Mouse (Mus musculus): Measurements from ENCODE around the gene Gm6370. TPM values are rescaled to one million over a fixed set of nuclear protein-coding genes. Genes with fewer than 3 reads are reported as not detected.
A peak's percentile ranks its signal among the peaks of the same experiment; 100 is the strongest.
"Not testable (repeated sequence)": the region's sequence is repeated elsewhere in the genome, so short reads cannot be mapped to it uniquely, and the experiment has no call there.

Gm6370 gene
- polyA plus RNA-seq (2015; fragmentation: Nextera tagmentation; extraction: Ambion mirVana): not detected in 2 replicates

DNA sequence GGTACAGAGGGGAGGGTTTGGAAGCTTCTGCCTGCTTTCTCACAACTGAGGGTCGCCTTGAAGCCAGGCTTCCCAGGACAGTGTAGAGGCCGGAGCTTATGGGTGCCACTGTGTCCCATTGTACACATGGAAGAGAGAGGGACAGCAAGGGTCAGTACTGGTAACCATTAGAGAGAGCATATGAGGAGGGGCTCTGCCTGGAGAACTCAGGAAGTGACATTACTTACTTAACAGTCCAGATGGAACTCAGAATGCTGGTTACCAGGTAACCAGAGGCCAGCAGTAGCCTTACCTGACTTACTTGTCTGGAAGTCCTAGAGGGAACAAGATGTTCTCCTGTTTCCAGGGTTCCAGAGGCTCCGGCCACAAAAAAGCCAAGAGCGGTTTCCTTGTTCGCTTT, at the start of gene Gm6370:
Gene Gm6370 (plus strand): TSS at position 301 of the 400 bp plus-strand sequence.
- ATAC-seq (ENCODE audit: low FRiP score, low TSS enrichment); H3K9me3 ChIP-seq (ENCODE audit: low read length); H3K4me1 ChIP-seq (ENCODE audit: insufficient read depth, low read length); H3K27ac ChIP-seq (ENCODE audit: low read length); H3K36me3 ChIP-seq (ENCODE audit: insufficient read depth, low read length); H3K27me3 ChIP-seq (ENCODE audit: insufficient read depth, low read length); H3K4me2 ChIP-seq (replicated peaks; ENCODE audit: low read depth, low read length); H3K9ac ChIP-seq (replicated peaks; ENCODE audit: low read length); H3K4me3 ChIP-seq (ENCODE audit: low read length): not testable (repeated sequence)
- whole genome bisulfite sequencing: no CpG with 5 or more reads among the region's 5 CpGs

GRCm38 (mm10) chr5:146442767-146443166, 48.4 kb upstream of the Gm6370 start:
- Histone ChIP-seq H3K4me3 (ENCODE audit: low read length) (no peak overlapping the region), H3K27ac (ENCODE audit: low read length) (no peak overlapping the region), H3K9me3 (ENCODE audit: low read length) (peaks cover 3% of the 10 kb centered on the region; the same call in 1 of the 2 replicates), H3K9ac (replicated peaks; ENCODE audit: low read length) (no peak overlapping the region), H3K4me1 (ENCODE audit: insufficient read depth, low read length) (no peaks in the 10 kb centered on the region), H3K36me3 (ENCODE audit: insufficient read depth, low read length) (peaks cover 14% of the 10 kb centered on the region; the same call in 1 of the 2 replicates), H3K4me2 (replicated peaks; ENCODE audit: low read depth, low read length) (no peak overlapping the region), H3K27me3 (ENCODE audit: insufficient read depth, low read length) (no peaks in the 10 kb centered on the region)
- no peak for ATAC-seq (ENCODE audit: low FRiP score, low TSS enrichment)
- WGBS: 82% methylated on average over 2 of the region's 2 CpGs

DNA sequence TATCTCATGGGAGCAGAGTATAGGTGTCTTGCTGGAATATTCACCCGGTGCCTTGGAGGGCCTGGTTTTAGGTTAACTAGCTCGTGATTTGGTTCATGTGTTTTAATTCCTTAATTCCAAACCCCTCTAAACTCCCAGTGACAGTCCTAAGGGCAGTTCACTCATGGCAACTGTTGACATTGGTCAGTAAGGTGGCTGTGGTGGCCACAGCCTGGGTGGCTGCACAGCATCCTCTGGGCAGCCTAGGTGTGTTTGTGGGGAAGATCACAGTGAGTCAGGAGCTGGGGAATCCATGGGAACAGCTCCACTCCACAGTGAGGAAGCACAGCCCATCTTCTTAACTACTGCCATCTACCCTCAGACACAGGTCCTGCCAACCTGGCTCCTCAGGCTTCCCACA, 44.5 kb upstream of the Gm6370 start:
- Histone ChIP-seq H3K4me2 (replicated peaks; ENCODE audit: low read depth, low read length) (no peak overlapping the region), H3K9me3 (ENCODE audit: low read length) (no peaks in the 10 kb centered on the region), H3K9ac (replicated peaks; ENCODE audit: low read length) (no peak overlapping the region), H3K36me3 (ENCODE audit: insufficient read depth, low read length) (no peaks in the 10 kb centered on the region), H3K4me1 (ENCODE audit: insufficient read depth, low read length) (0 out of 2 replicates have a peak, but pooled peaks cover 2% of the 10 kb centered on the region), H3K27ac (ENCODE audit: low read length) (no peak overlapping the region), H3K4me3 (ENCODE audit: low read length) (no peak overlapping the region), H3K27me3 (ENCODE audit: insufficient read depth, low read length) (no peaks in the 10 kb centered on the region)
- 83% methylated on average over 2 of the region's 2 CpGs for WGBS
- peak; percentile 74; the same call in 1 of the 2 replicates for ATAC-seq (ENCODE audit: low FRiP score, low TSS enrichment)

- peak; percentile 81 for ATAC-seq (ENCODE audit: low FRiP score, low TSS enrichment)
- Histone ChIP-seq H3K9me3 (ENCODE audit: low read length) (no peaks in the 10 kb centered on the region), H3K4me2 (replicated peaks; ENCODE audit: low read depth, low read length) (no peak overlapping the region; the same call in 1 of the 2 replicates), H3K9ac (replicated peaks; ENCODE audit: low read length) (no peak overlapping the region), H3K36me3 (ENCODE audit: insufficient read depth, low read length) (peaks cover 5% of the 10 kb centered on the region; the same call in 1 of the 2 replicates), H3K27me3 (ENCODE audit: insufficient read depth, low read length) (no peaks in the 10 kb centered on the region), H3K4me1 (ENCODE audit: insufficient read depth, low read length) (0 out of 2 replicates have a peak, but pooled peaks cover 4% of the 10 kb centered on the region), H3K4me3 (ENCODE audit: low read length) (no peak overlapping the region), H3K27ac (ENCODE audit: low read length) (no peak overlapping the region)
- WGBS: 33% methylated on average over 11 of the region's 11 CpGs
Measured at GRCm38 (mm10) chr5:146451592-146452254, 39.4 kb upstream of the Gm6370 start.

DNA sequence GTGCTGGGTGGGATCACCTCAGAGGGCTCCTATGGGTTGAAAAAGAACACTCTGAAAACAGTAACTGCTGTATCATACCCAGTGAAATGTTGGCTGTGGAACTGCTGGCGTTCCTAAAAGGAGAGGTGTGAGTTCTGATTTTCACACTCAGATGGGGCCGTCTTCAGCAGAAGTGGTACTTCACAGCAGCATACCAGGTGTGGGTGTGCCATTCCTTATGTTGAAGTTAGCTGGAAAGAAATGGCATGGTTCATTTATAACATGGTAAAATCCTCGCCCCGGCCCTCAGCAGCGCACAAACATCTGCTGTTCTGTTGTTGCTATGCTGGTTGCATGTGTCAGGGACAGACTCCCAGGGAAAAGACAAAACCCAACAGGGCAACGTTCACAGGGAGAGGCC, 37.6 kb upstream of the Gm6370 start:
- H3K4me2 ChIP-seq (replicated peaks; ENCODE audit: low read depth, low read length): no peak overlapping the region
- 0 out of 2 replicates have a peak, but pooled peaks cover 4% of the 10 kb centered on the region for H3K4me1 ChIP-seq (ENCODE audit: insufficient read depth, low read length)
- WGBS: 89% methylated on average over 6 of the region's 6 CpGs
- no peak overlapping the region for H3K4me3 ChIP-seq (ENCODE audit: low read length)
- H3K27ac ChIP-seq (ENCODE audit: low read length): no peak overlapping the region
- H3K27me3 ChIP-seq (ENCODE audit: insufficient read depth, low read length): no peaks in the 10 kb centered on the region
- no peak for ATAC-seq (ENCODE audit: low FRiP score, low TSS enrichment)
- H3K36me3 ChIP-seq (ENCODE audit: insufficient read depth, low read length): peaks cover 5% of the 10 kb centered on the region; the same call in 1 of the 2 replicates
- H3K9ac ChIP-seq (replicated peaks; ENCODE audit: low read length): no peak overlapping the region
- no peaks in the 10 kb centered on the region for H3K9me3 ChIP-seq (ENCODE audit: low read length)

DNA sequence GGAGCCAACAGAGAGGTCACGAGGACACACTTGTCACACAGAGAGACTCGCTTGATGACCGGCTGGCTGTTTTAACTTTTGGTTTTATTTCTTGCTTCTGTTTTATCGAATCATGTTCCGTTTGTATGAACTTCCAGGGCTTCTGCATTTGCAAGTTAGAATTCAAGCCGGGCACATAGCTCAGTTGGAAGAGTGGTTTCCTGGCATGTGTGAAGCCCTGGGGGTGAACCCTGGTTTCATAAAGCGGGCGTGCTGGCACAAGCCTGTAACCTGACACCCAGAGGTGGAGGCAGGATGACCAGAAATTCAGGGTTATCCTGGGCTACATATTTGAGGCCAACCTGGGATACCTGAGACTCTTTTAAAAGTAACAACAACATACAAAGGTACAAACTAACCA, 29.6 kb upstream of the Gm6370 start:
- 0 out of 2 replicates have a peak, but pooled peaks cover 5% of the 10 kb centered on the region for H3K4me1 ChIP-seq (ENCODE audit: insufficient read depth, low read length)
- no peak overlapping the region for H3K4me3 ChIP-seq (ENCODE audit: low read length)
- H3K9me3 ChIP-seq (ENCODE audit: low read length): no peaks in the 10 kb centered on the region
- H3K27me3 ChIP-seq (ENCODE audit: insufficient read depth, low read length): no peaks in the 10 kb centered on the region
- no peak overlapping the region for H3K9ac ChIP-seq (replicated peaks; ENCODE audit: low read length)
- peak overlapping the region; percentile 52; the same call in 1 of the 2 replicates for H3K27ac ChIP-seq (ENCODE audit: low read length)
- H3K4me2 ChIP-seq (replicated peaks; ENCODE audit: low read depth, low read length): no peak overlapping the region
- ATAC-seq (ENCODE audit: low FRiP score, low TSS enrichment): peak; percentile 39; the same call in 1 of the 2 replicates
- H3K36me3 ChIP-seq (ENCODE audit: insufficient read depth, low read length): no peaks in the 10 kb centered on the region
- 55% methylated on average over 8 of the region's 8 CpGs for WGBS

DNA sequence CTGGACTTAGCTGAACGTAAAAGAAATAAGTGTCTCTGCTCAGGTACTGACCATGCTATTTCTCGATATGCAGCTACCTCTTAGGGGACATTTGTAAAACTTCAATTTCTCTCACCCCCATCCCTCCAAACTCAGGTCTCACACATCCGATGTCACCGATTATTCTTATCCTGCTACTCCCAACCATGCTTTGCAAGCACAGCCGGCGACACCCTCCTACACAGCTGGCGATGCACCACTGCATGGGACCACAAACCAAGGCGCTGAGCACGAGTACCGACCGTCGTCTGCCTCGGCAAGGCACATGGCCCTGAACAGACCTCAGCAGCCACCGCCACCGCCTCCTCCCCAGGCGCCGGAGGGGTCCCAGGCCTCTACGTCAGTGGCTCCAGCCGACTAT, 24.5 kb upstream of the Gm6370 start:
- Histone ChIP-seq H3K36me3 (ENCODE audit: insufficient read depth, low read length) (no peaks in the 10 kb centered on the region), H3K4me1 (ENCODE audit: insufficient read depth, low read length) (no peaks in the 10 kb centered on the region), H3K27ac (ENCODE audit: low read length) (no peak overlapping the region), H3K9me3 (ENCODE audit: low read length) (no peaks in the 10 kb centered on the region), H3K9ac (replicated peaks; ENCODE audit: low read length) (no peak overlapping the region), H3K27me3 (ENCODE audit: insufficient read depth, low read length) (no peaks in the 10 kb centered on the region), H3K4me2 (replicated peaks; ENCODE audit: low read depth, low read length) (no peak overlapping the region), H3K4me3 (ENCODE audit: low read length) (no peak overlapping the region)
- WGBS: 81% methylated on average over 19 of the region's 19 CpGs
- no peak for ATAC-seq (ENCODE audit: low FRiP score, low TSS enrichment)

DNA sequence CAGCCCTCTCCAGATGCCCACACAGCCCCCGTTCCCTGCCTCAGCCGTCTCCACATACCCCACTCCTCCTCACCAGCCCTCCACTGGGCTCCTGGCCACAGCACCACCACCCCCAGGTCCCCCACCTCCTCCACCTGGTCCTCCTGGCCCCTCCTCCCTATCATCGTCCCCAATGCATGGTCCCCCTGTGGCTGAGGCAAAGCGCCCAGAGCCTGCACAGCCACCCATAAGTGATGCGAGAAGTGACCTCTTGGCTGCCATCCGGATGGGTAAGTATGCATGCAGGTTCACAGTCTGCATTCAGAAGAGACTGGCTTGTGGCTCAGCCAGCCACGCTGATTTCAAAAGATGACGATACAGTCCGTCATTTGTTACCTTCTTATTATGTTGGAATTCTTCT, 22.9 kb upstream of the Gm6370 start:
- Histone ChIP-seq H3K27me3 (ENCODE audit: insufficient read depth, low read length) (no peaks in the 10 kb centered on the region), H3K4me3 (ENCODE audit: low read length) (no peak overlapping the region), H3K27ac (ENCODE audit: low read length) (no peak overlapping the region), H3K4me2 (replicated peaks; ENCODE audit: low read depth, low read length) (no peak overlapping the region), H3K9ac (replicated peaks; ENCODE audit: low read length) (no peak overlapping the region), H3K36me3 (ENCODE audit: insufficient read depth, low read length) (no peaks in the 10 kb centered on the region), H3K9me3 (ENCODE audit: low read length) (no peaks in the 10 kb centered on the region), H3K4me1 (ENCODE audit: insufficient read depth, low read length) (no peaks in the 10 kb centered on the region)
- WGBS: 91% methylated on average over 9 of the region's 9 CpGs
- no peak for ATAC-seq (ENCODE audit: low FRiP score, low TSS enrichment)

- 80% methylated on average over 9 of the region's 9 CpGs for WGBS
- Histone ChIP-seq H3K27me3 (ENCODE audit: insufficient read depth, low read length) (no peaks in the 10 kb centered on the region), H3K9ac (replicated peaks; ENCODE audit: low read length) (no peak overlapping the region), H3K4me3 (ENCODE audit: low read length) (no peak overlapping the region), H3K9me3 (ENCODE audit: low read length) (no peaks in the 10 kb centered on the region), H3K4me2 (replicated peaks; ENCODE audit: low read depth, low read length) (no peak overlapping the region), H3K27ac (ENCODE audit: low read length) (no peak overlapping the region), H3K36me3 (ENCODE audit: insufficient read depth, low read length) (no peaks in the 10 kb centered on the region), H3K4me1 (ENCODE audit: insufficient read depth, low read length) (no peaks in the 10 kb centered on the region)
- no peak for ATAC-seq (ENCODE audit: low FRiP score, low TSS enrichment)
Measured at GRCm38 (mm10) chr5:146470821-146471220, 20.3 kb upstream of the Gm6370 start.

GRCm38 (mm10) chr5:146471311-146471710, 19.9 kb upstream of the Gm6370 start:
- Histone ChIP-seq H3K9ac (replicated peaks; ENCODE audit: low read length) (no peak overlapping the region), H3K4me2 (replicated peaks; ENCODE audit: low read depth, low read length) (no peak overlapping the region), H3K9me3 (ENCODE audit: low read length) (no peaks in the 10 kb centered on the region), H3K36me3 (ENCODE audit: insufficient read depth, low read length) (no peaks in the 10 kb centered on the region), H3K27ac (ENCODE audit: low read length) (no peak overlapping the region), H3K4me1 (ENCODE audit: insufficient read depth, low read length) (no peaks in the 10 kb centered on the region), H3K4me3 (ENCODE audit: low read length) (no peak overlapping the region), H3K27me3 (ENCODE audit: insufficient read depth, low read length) (no peaks in the 10 kb centered on the region)
- WGBS: 80% methylated on average over 5 of the region's 5 CpGs
- peak; percentile 61; the same call in 1 of the 2 replicates for ATAC-seq (ENCODE audit: low FRiP score, low TSS enrichment)
